Mouse (Mus musculus) midbrain, embryonic 10.5 days (tissue): Measurements from ENCODE around the gene Mrpl22. TPM values are rescaled to one million over a fixed set of nuclear protein-coding genes. Genes with fewer than 3 reads are reported as not detected.
"Not testable (repeated sequence)": the region's sequence is repeated elsewhere in the genome, so short reads cannot be mapped to it uniquely, and the experiment has no call there.

ENCODE experiments used
- DNase-seq: peaks from one replicate; pipeline ENCODE4 v3.0.0-alpha.2; 2017; ENCODE audit warnings: low spot score
- H3K27ac ChIP-seq: fragments of 300-500 bp; sonication (generic); replicated peaks from 2 replicates; pipeline ENCODE4 v1.5.1; 2016; ENCODE audit warnings: mild to moderate bottlenecking
- H3K27me3 ChIP-seq: fragments of 300-500 bp; sonication (generic); 2 replicates; pipeline ENCODE4 v1.6.1; 2016; ENCODE audit warnings: low read depth, mild to moderate bottlenecking; ENCODE audit not compliant: poor library complexity, severe bottlenecking
- H3K36me3 ChIP-seq: fragments of 300-500 bp; sonication (generic); 2 replicates; pipeline ENCODE4 v1.6.1; 2016; ENCODE audit warnings: mild to moderate bottlenecking, moderate library complexity
- H3K4me1 ChIP-seq: fragments of 300-500 bp; sonication (generic); 2 replicates; pipeline ENCODE4 v1.6.1; 2016
- H3K4me3 ChIP-seq: fragments of 300-500 bp; sonication (generic); 2 replicates; pipeline ENCODE4 v1.5.1; 2016; ENCODE audit warnings: mild to moderate bottlenecking, moderate library complexity
- H3K9me3 ChIP-seq: fragments of 300-500 bp; sonication (generic); replicated peaks from 2 replicates; pipeline ENCODE4 v1.6.1; 2016; ENCODE audit warnings: mild to moderate bottlenecking
- WGBS: fragments of 180-500 bp; shearing (Covaris S2); methylation state at CpG from one replicate; pipeline ENCODE4 v1.1.7; 2016; 5-methylcytosine and 5-hydroxymethylcytosine counted together
- polyA plus RNA-seq: library from polyadenylated mRNA; unstranded; fragments of >200 nt; fragmentation: Nextera tagmentation; extraction: Ambion mirVana; gene quantifications from 2 replicates; pipeline ENCODE4 v1.2.1, GENCODE M21; 2016

Gene Mrpl22
- polyA plus RNA-seq, 1 experiment from 2014 or later: 142 TPM

DNA sequence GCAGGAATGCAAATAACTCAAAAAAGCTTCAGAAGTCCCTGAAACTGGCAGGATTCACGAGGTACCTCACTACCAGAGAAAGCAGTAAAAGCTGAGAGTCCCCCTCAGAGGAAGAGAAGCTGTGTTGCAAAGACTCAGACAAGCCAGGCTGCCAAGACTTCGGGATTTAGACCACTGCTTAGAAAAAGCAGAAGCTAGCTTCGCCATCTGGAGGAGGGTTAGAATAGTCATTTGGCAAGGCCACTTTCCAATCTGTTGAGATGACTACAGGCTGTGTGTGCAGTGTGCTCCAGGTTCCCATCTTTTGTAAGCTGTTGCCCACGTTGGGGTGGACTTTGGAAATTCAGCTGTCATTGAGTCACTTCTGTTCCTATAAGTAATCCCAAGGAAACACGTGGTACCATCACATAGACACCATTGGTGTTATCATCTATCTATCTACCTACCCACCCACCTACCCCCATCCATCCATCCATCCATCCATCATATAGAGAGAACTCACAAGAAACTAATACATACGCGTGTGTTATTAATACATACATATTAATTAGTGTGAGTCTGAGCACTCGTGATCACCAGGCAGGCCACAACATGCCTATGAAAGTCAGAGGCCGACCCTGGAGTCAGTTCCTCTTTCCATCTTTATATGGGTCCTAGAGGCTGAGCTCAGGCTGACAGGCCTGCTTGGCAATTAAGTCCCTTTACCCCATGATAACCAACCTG is 27.6 kb upstream of the Mrpl22 start:
- peaks cover 2% of the 10 kb centered on the region for H3K4me1 ChIP-seq
- 89% methylated on average over 9 of the region's 9 CpGs for WGBS
- peaks cover 7% of the 10 kb centered on the region; the same call in 1 of the 2 replicates for H3K9me3 ChIP-seq
- no peak overlapping the region for H3K27ac ChIP-seq
- H3K4me3 ChIP-seq: no peak overlapping the region
- H3K36me3 ChIP-seq: peaks cover 99% of the 10 kb centered on the region
- no peaks in the 10 kb centered on the region for H3K27me3 ChIP-seq
- DNase-seq: no peak

DNA sequence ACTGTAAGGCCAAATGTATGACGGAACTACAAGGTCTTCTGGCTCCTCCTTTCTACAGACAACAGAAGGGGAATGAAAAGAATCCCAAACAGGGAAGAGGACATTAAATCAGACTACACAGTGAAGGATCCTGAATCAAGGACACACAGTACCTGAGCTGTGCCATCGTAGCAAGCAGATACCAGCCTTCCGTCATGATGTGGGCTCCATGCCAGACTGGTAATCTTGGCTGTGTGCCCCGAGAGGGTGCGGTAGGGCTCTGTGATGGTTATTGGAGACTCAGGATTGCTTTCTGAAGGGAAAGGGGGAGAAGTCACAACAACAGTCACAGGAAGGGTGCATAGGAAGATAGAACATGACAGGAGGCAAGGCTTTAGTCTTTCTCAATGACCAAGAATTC is 25.2 kb upstream of the Mrpl22 start:
- no peaks in the 10 kb centered on the region for H3K4me1 ChIP-seq
- H3K4me3 ChIP-seq: no peak overlapping the region
- DNase-seq: no peak
- peaks cover 98% of the 10 kb centered on the region for H3K36me3 ChIP-seq
- peaks cover 7% of the 10 kb centered on the region; the same call in 1 of the 2 replicates for H3K9me3 ChIP-seq
- H3K27me3 ChIP-seq: no peaks in the 10 kb centered on the region
- WGBS: 97% methylated on average over 5 of the region's 5 CpGs
- H3K27ac ChIP-seq: no peak overlapping the region

DNA sequence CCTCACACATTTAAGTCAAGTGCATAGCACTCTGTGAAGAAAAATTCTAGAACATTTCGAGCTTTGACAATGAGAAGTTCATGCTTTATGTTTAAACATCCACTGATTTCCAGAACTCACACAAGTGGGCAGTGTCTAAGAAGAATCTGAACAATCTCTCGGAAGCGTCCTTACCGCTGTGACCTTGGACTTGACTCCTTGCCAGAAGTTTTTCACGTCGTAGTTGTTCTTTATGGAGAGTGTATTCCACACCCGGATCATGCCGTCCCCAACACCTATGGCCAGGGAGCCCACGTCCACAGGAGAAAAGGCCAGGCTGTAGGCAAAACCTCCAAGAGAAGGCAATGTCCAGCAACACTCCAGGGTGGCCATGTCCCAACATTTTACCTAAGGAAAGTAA is 16.0 kb upstream of the Mrpl22 start:
- H3K27ac ChIP-seq: no peak overlapping the region
- no peak overlapping the region for H3K4me3 ChIP-seq
- H3K27me3 ChIP-seq: no peaks in the 10 kb centered on the region
- DNase-seq: no peak
- H3K9me3 ChIP-seq: no peaks in the 10 kb centered on the region
- H3K36me3 ChIP-seq: peaks cover 98% of the 10 kb centered on the region
- WGBS: 95% methylated on average over 9 of the region's 9 CpGs
- no peaks in the 10 kb centered on the region for H3K4me1 ChIP-seq

DNA sequence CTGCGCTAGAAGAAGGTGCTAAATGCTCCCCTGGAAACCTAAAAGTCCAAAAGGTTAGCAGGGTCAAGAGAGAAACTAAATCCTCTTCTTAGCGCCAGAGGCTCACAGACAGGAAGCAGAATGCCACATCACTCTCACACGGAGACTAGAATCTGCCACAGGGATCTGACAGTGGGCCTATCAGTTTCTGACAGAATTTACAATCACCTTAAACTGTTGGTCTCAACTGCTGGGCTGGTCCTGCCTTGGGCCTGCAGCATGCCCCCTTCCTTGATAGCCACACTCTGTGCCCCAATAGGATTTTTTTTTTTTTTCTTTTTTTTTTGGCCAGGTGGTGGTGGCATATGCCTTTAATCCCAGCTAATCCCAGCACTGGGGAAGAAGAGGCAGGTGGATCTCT is 14.6 kb upstream of the Mrpl22 start:
- H3K4me3 ChIP-seq: no peak overlapping the region
- WGBS: 86% methylated on average over 3 of the region's 3 CpGs
- no peak for DNase-seq
- H3K9me3 ChIP-seq: no peaks in the 10 kb centered on the region
- H3K27ac ChIP-seq: no peak overlapping the region
- no peaks in the 10 kb centered on the region for H3K4me1 ChIP-seq
- H3K27me3 ChIP-seq: no peaks in the 10 kb centered on the region
- peaks cover 98% of the 10 kb centered on the region for H3K36me3 ChIP-seq

DNA sequence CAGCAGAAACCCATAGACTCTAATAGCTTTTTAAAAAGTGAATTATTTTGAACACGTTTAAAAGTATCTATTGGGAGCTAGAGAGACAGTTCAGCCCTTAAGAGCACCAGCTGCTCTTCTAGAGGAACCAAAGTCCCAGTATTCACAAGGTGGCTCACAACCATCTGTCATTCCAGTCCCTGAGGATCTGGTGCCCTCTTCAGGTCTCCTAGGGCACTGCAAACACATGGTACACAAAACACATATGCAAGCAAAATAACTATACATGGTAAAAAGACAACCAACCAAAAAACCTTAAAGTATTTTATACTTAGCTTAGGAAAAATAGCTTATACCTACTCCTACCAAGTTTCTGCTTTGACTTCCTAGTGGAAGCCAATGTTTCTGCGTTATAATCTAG is 6.4 kb upstream of the Mrpl22 start:
- no peak for DNase-seq

DNA sequence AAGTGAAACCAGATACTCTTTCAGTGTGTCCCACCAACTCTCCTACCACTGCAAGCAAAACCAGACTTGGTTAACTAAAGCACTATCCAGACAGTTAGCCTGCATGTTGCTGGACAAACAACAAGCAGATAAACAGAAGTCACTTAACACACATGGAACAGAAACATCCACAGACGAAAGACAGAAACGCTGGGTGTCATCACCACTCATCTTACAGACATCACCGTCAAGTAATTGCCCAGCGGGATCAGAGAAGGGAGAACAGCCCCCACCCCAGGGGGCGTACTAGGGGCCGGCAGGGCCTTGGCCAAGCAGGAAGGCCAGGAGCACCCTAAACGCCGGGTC is 3.7 kb upstream of the Mrpl22 start:
- Histone ChIP-seq H3K4me3 (peak overlapping the region; percentile 71), H3K27me3 (no peaks in the 10 kb centered on the region), H3K9me3 (no peaks in the 10 kb centered on the region; the same call in 1 of the 2 replicates), H3K4me1 (peaks cover 24% of the 10 kb centered on the region), H3K27ac (peak overlapping the region; percentile 85), H3K36me3 (peaks cover 40% of the 10 kb centered on the region)
- WGBS: 0% methylated on average over 8 of the region's 8 CpGs
- no peak for DNase-seq

More for the DNA sequence above, 6.4 kb upstream of the Mrpl22 start:
- H3K27ac ChIP-seq: no peak overlapping the region
- H3K9me3 ChIP-seq: no peaks in the 10 kb centered on the region; the same call in 1 of the 2 replicates
- no peaks in the 10 kb centered on the region for H3K27me3 ChIP-seq
- peaks cover 11% of the 10 kb centered on the region for H3K4me1 ChIP-seq
- H3K36me3 ChIP-seq: peaks cover 67% of the 10 kb centered on the region
- H3K4me3 ChIP-seq: no peak overlapping the region
- 93% methylated on average over 2 of the region's 2 CpGs for WGBS

DNA sequence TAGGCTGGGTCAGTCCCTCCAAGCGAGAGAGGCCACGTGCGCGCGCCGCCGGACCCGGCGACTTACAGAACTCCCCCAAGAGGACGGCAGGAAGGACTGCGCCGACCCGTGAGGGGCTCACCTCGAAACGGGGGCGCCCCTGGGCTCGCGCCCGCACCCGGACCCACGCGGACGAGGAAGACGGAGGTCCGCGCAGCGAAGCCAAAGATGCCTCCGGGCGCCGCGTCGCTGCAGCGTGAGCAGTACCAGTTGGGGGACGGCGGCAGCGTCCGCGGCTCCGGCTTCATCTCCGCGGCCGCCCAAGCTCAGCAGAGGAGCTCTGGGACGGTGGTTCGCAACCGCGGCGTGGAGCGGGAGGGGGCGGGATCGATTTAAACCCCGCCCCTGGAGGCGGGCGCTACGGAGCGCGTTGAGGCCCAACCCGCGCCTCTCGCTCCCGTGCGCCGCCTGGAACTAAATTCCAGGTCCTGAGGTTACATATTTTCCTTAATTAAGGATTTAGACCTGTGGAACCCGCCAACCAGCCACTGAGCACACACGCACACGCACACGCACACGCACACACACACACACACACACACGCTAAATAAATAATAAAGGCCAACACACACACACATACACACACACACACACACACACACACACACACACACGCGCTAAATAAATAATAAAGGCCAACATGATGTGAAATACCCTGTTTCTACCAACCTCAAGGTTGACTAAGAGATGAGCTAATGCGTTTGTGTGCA is 3.1 kb upstream of the Mrpl22 start, which contains the start of gene Gemin5:
TSS of gene Gemin5 (minus strand) at position 373 of the 749 bp plus-strand sequence.
- WGBS: 1% methylated on average over 59 of the region's 71 CpGs
- peak within 1 kb of the TSS; percentile 85 for H3K27ac ChIP-seq
- H3K27me3 ChIP-seq: no peaks in the 10 kb centered on the region
- no peaks in the 10 kb centered on the region; the same call in 1 of the 2 replicates for H3K9me3 ChIP-seq
- H3K36me3 ChIP-seq: peaks cover 40% of the 10 kb centered on the region
- peak within 1 kb of the TSS; percentile 71 for H3K4me3 ChIP-seq
- H3K4me1 ChIP-seq: peaks cover 26% of the 10 kb centered on the region
- peak; percentile 86 for DNase-seq

DNA sequence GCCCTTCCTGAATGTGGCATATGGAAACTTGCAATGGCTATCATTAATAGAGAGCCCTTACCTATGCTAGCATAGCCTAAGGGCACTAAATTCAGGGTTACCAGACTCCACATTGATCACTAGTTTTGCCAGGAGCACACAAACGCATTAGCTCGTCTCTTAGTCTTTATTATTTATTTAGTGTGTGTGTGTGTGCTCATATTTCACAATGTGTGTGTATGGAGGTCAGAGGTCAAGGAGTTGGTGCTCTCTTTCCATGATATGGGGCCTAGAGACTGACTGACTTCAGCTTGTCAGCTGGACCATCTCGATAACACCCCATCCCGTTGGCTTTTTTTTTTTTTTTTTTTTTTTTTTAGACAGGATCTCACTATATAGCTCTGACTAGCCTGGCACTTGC is 1.8 kb upstream of the Mrpl22 start:
- 87% methylated on average over 4 of the region's 4 CpGs for WGBS
- H3K4me1 ChIP-seq: peaks cover 26% of the 10 kb centered on the region
- no peaks in the 10 kb centered on the region; the same call in 1 of the 2 replicates for H3K9me3 ChIP-seq
- no peak overlapping the region for H3K4me3 ChIP-seq
- H3K27ac ChIP-seq: no peak overlapping the region
- H3K36me3 ChIP-seq: peaks cover 40% of the 10 kb centered on the region
- DNase-seq: no peak
- H3K27me3 ChIP-seq: no peaks in the 10 kb centered on the region

DNA sequence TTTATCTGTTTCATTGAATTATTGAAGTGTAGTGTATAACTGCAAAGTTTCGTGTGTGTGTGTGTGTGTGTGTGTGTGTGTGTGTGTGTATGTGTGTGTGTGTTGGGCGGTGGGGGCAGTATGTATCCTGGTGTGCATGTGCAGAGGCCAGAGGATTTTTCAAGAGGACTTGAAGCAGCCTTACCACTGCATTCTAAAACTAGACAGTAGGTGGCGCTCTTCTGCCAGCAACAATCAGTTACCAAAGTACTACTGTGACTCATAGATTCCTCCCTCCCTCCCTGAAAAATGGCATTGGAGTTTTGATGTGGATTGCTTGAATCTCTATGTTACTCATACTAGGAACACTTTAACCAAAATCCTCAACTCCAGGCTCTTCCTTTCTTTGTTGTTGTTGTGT is 8.1 kb downstream of the Mrpl22 start:
- Histone ChIP-seq H3K36me3 (peaks cover 66% of the 10 kb centered on the region), H3K4me1 (no peaks in the 10 kb centered on the region), H3K27me3 (no peaks in the 10 kb centered on the region), H3K4me3 (no peak overlapping the region), H3K9me3 (no peaks in the 10 kb centered on the region), H3K27ac (no peak overlapping the region)
- WGBS: 30% methylated on average over 3 of the region's 3 CpGs
- peak; percentile 57 for DNase-seq

DNA sequence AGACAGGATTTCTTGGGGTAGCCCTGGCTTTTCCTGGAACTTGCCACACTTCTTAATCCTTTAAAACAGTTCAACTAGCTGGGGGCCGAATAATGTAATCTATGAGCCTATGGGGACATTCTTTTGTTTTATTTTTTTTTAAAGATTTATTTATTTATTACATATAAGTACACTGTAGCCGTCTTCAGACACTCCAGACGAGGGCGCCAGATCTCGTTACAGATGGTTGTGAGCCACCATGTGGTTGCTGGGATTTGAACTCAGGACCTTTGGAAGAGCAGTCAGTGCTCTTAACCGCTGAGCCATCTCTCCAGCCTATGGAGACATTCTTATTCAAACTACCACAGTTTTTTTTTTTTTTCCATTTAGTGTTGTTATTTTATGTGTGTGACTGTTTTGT is 8.5 kb downstream of the Mrpl22 start:
- H3K4me3 ChIP-seq, DNase-seq, H3K27me3 ChIP-seq, H3K4me1 ChIP-seq, H3K27ac ChIP-seq, H3K9me3 ChIP-seq: not testable (repeated sequence)
- peaks cover 62% of the 10 kb centered on the region for H3K36me3 ChIP-seq
- 92% methylated on average over 6 of the region's 6 CpGs for WGBS

DNA sequence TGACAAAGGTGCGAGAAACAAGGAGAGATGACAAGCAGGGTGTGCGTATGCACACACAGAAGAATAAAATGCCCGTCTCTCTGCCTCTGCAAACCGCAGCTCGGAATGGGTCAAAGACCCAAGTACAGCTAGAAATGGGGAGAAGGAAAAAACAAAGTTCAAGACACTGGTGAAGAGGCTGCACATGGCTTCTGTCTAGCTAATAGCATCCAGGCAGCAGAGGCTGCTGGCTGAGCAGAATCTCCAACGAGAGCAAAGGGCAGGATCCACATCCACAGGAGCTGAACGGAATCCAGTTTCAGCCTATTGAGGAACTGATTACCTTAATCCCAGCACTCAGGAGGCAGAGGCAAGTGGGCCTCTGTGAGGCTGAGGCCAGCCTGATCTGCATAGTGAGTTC is 9.3 kb downstream of the Mrpl22 start:
- DNase-seq: no peak
- peaks cover 54% of the 10 kb centered on the region for H3K36me3 ChIP-seq
- no peaks in the 10 kb centered on the region for H3K4me1 ChIP-seq
- no peaks in the 10 kb centered on the region for H3K9me3 ChIP-seq
- 90% methylated on average over 7 of the region's 7 CpGs for WGBS
- H3K27me3 ChIP-seq: no peaks in the 10 kb centered on the region
- H3K4me3 ChIP-seq: no peak overlapping the region
- H3K27ac ChIP-seq: no peak overlapping the region

DNA sequence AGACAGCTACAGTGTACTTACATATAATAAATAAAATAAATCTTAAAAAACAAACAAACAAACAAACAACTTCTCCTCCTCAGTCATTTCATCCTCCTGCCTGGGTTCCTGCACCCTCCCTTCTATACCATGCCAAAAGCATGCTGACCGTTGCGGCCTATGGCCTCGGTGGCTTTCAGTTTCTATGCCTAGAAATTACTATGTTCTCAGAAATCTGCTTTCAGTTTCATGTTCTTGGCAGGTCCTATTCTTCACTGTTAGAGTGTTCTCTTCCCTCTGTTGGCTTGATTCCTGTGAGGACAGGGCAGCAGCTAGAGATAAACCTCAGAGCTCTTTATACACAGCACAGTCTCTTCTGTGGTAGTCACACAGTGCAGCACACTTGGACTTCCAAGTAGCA is 12.1 kb downstream of the Mrpl22 start:
- 93% methylated on average over 3 of the region's 3 CpGs for WGBS
- H3K27ac ChIP-seq: no peak overlapping the region
- no peak overlapping the region for H3K4me3 ChIP-seq
- DNase-seq: no peak
- no peaks in the 10 kb centered on the region for H3K9me3 ChIP-seq
- no peaks in the 10 kb centered on the region for H3K4me1 ChIP-seq
- H3K27me3 ChIP-seq: no peaks in the 10 kb centered on the region
- peaks cover 26% of the 10 kb centered on the region for H3K36me3 ChIP-seq

DNA sequence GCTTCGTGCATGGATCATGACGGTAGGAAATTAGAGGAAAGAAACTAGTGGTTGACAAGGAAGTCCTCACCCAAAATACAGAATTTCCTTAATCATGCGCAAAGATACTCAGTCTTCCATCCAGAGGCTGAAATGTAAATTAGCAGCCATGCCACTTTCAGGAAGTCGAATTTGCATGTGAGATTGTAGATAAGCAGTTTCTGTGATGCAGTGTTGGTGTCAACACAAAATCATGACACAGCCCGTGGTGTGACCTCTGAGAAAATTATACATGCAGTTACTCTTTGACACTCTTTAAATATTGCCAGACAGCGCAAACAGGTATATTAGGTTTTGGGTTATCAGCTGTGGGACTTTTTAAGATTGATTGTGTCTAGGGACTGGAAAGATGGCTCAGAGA is 18.2 kb downstream of the Mrpl22 start:
- DNase-seq: no peak
- H3K9me3 ChIP-seq: no peaks in the 10 kb centered on the region
- no peak overlapping the region for H3K27ac ChIP-seq
- H3K36me3 ChIP-seq: no peaks in the 10 kb centered on the region
- H3K4me3 ChIP-seq: no peak overlapping the region
- WGBS: 93% methylated on average over 6 of the region's 6 CpGs
- H3K27me3 ChIP-seq: no peaks in the 10 kb centered on the region
- peaks cover 10% of the 10 kb centered on the region for H3K4me1 ChIP-seq
